Mouse (Mus musculus) forebrain, embryonic 15.5 days (tissue): ENCODE measurements around the gene Kcnab2. TPM values are rescaled to one million over a fixed set of nuclear protein-coding genes. Genes with fewer than 3 reads are reported as not detected.

Source experiments
- ATAC-seq: fragments of 200-750 bp; cut with Nextera tagmentation; replicated peaks from 2 replicates; pipeline ENCODE4 v1.8.0; 2017; ENCODE audit warnings: mild to moderate bottlenecking, moderate TSS enrichment, moderate library complexity
- H3K27ac ChIP-seq: fragments of 300-500 bp; sonication (generic); replicated peaks from 2 replicates; pipeline ENCODE4 v1.5.1; 2015; ENCODE audit warnings: mild to moderate bottlenecking, inconsistent platforms
- H3K27me3 ChIP-seq: fragments of 300-500 bp; sonication (generic); 2 replicates; pipeline ENCODE4 v1.6.1; 2015; ENCODE audit warnings: inconsistent platforms
- H3K36me3 ChIP-seq: fragments of 300-500 bp; sonication (generic); 2 replicates; pipeline ENCODE4 v1.6.1; 2015; ENCODE audit warnings: mild to moderate bottlenecking, inconsistent platforms
- H3K4me1 ChIP-seq: fragments of 300-500 bp; sonication (generic); 2 replicates; pipeline ENCODE4 v1.6.1; 2015; ENCODE audit warnings: inconsistent platforms
- H3K4me2 ChIP-seq: fragments of 300-500 bp; sonication (generic); replicated peaks from 2 replicates; pipeline ENCODE4 v1.6.1; 2015; ENCODE audit warnings: mild to moderate bottlenecking, inconsistent platforms
- H3K4me3 ChIP-seq: fragments of 300-500 bp; sonication (generic); 2 replicates; pipeline ENCODE4 v1.5.1; 2015; ENCODE audit warnings: mild to moderate bottlenecking, inconsistent platforms
- H3K9ac ChIP-seq: fragments of 300-500 bp; sonication (generic); replicated peaks from 2 replicates; pipeline ENCODE4 v1.6.1; 2015; ENCODE audit warnings: mild to moderate bottlenecking, inconsistent platforms
- H3K9me3 ChIP-seq: fragments of 300-500 bp; sonication (generic); 2 replicates; pipeline ENCODE4 v1.6.1; 2016; ENCODE audit warnings: inconsistent platforms
- WGBS: fragments of 180-500 bp; shearing (Covaris S2); methylation state at CpG from one replicate; pipeline ENCODE4 v1.1.7; 2015; ENCODE audit warnings: mixed read lengths; 5-methylcytosine and 5-hydroxymethylcytosine counted together
- polyA plus RNA-seq: library from polyadenylated mRNA; unstranded; fragments of >200 nt; fragmentation: Nextera tagmentation; extraction: Ambion mirVana; gene quantifications from 2 replicates; pipeline ENCODE4 v1.2.1, GENCODE M21; 2015

The Kcnab2 gene
- polyA plus RNA-seq, 1 experiment from 2014 or later, result 17.2 TPM

- 0 out of 2 replicates have a peak, but pooled peaks cover 3% of the 10 kb centered on the region for H3K36me3 ChIP-seq
- no peak overlapping the region for H3K4me3 ChIP-seq
- no peak overlapping the region for H3K9ac ChIP-seq
- H3K4me2 ChIP-seq, result peak overlapping the region; percentile 29
- 0 out of 2 replicates have a peak, but pooled peaks cover 5% of the 10 kb centered on the region for H3K27me3 ChIP-seq
- H3K9me3 ChIP-seq, result no peaks in the 10 kb centered on the region
- no peak overlapping the region for H3K27ac ChIP-seq
- peaks cover 20% of the 10 kb centered on the region for H3K4me1 ChIP-seq
- WGBS, result under 1% methylated on average over 23 of the region's 24 CpGs
- no peak for ATAC-seq
These were observed 116.8 kb downstream of the Kcnab2 start for GRCm38 (mm10) chr4:152360855-152361254.

GRCm38 (mm10) chr4:152359700-152360099 lies 118.0 kb downstream of the Kcnab2 start:
- Histone ChIP-seq H3K4me3 (no peak overlapping the region), H3K9me3 (no peaks in the 10 kb centered on the region), H3K4me1 (peaks cover 9% of the 10 kb centered on the region), H3K36me3 (0 out of 2 replicates have a peak, but pooled peaks cover 3% of the 10 kb centered on the region), H3K9ac (no peak overlapping the region), H3K27ac (no peak overlapping the region), H3K27me3 (0 out of 2 replicates have a peak, but pooled peaks cover 5% of the 10 kb centered on the region), H3K4me2 (no peak overlapping the region)
- 12% methylated on average over 11 of the region's 11 CpGs for WGBS
- ATAC-seq, result no peak

GRCm38 (mm10) chr4:152355672-152356071 lies 122.0 kb downstream of the Kcnab2 start:
- WGBS, result 80% methylated on average over 7 of the region's 7 CpGs
- no peak overlapping the region for H3K4me2 ChIP-seq

GRCm38 (mm10) chr4:152353886-152354637 lies 123.6 kb downstream of the Kcnab2 start:
- Histone ChIP-seq H3K9me3 (no peaks in the 10 kb centered on the region), H3K9ac (no peak overlapping the region), H3K27me3 (no peaks in the 10 kb centered on the region), H3K4me2 (no peak overlapping the region), H3K36me3 (peaks cover 3% of the 10 kb centered on the region; the same call in 1 of the 2 replicates), H3K4me3 (no peak overlapping the region), H3K27ac (no peak overlapping the region), H3K4me1 (peaks cover 29% of the 10 kb centered on the region)
- WGBS, result 83% methylated on average over 14 of the region's 14 CpGs
- no peak for ATAC-seq

More at GRCm38 (mm10) chr4:152355672-152356071, 122.0 kb downstream of the Kcnab2 start:
- no peak for ATAC-seq
- Histone ChIP-seq H3K27me3 (0 out of 2 replicates have a peak, but pooled peaks cover 1% of the 10 kb centered on the region), H3K27ac (no peak overlapping the region), H3K36me3 (peaks cover 3% of the 10 kb centered on the region; the same call in 1 of the 2 replicates), H3K4me3 (no peak overlapping the region), H3K9ac (no peak overlapping the region), H3K9me3 (no peaks in the 10 kb centered on the region), H3K4me1 (peaks cover 15% of the 10 kb centered on the region)

GRCm38 (mm10) chr4:152351422-152352305 lies 126.0 kb downstream of the Kcnab2 start:
- H3K9ac ChIP-seq, result no peak overlapping the region

GRCm38 (mm10) chr4:152350722-152351421 lies 126.8 kb downstream of the Kcnab2 start:
- H3K36me3 ChIP-seq, result no peaks in the 10 kb centered on the region; the same call in 1 of the 2 replicates
- peak overlapping the region; percentile 94 for H3K27ac ChIP-seq
- 30% methylated on average over 8 of the region's 8 CpGs for WGBS
- 0 out of 2 replicates have a peak overlapping the region, but pooled peaks have one; percentile 29 for H3K4me3 ChIP-seq
- no peaks in the 10 kb centered on the region for H3K9me3 ChIP-seq
- H3K4me2 ChIP-seq, result peak overlapping the region; percentile 52
- ATAC-seq, result no peak; the same call in 1 of the 2 replicates
- H3K9ac ChIP-seq, result no peak overlapping the region; the same call in 1 of the 2 replicates
- no peaks in the 10 kb centered on the region for H3K27me3 ChIP-seq
- peaks cover 36% of the 10 kb centered on the region for H3K4me1 ChIP-seq

More at GRCm38 (mm10) chr4:152351422-152352305, 126.0 kb downstream of the Kcnab2 start:
- Histone ChIP-seq H3K36me3 (peaks cover 2% of the 10 kb centered on the region; the same call in 1 of the 2 replicates), H3K27me3 (no peaks in the 10 kb centered on the region), H3K4me2 (no peak overlapping the region), H3K4me3 (no peak overlapping the region), H3K9me3 (no peaks in the 10 kb centered on the region), H3K27ac (peak overlapping the region; percentile 94), H3K4me1 (peaks cover 36% of the 10 kb centered on the region)
- whole genome bisulfite sequencing, result 6% methylated on average over 14 of the region's 14 CpGs
- ATAC-seq, result 0 out of 2 replicates have a peak, but pooled peaks have one; percentile 32

GRCm38 (mm10) chr4:152349837-152350381 lies 127.8 kb downstream of the Kcnab2 start:
- 6% methylated on average over 17 of the region's 17 CpGs for WGBS
- ATAC-seq, result peak; percentile 74
- H3K9ac ChIP-seq, result peak overlapping the region; percentile 32

GRCm38 (mm10) chr4:152345120-152345889 lies 132.4 kb downstream of the Kcnab2 start:
- Histone ChIP-seq H3K27ac (no peak overlapping the region), H3K36me3 (no peaks in the 10 kb centered on the region), H3K9ac (no peak overlapping the region), H3K9me3 (no peaks in the 10 kb centered on the region), H3K4me3 (no peak overlapping the region), H3K27me3 (no peaks in the 10 kb centered on the region), H3K4me2 (no peak overlapping the region), H3K4me1 (peaks cover 30% of the 10 kb centered on the region)
- 59% methylated on average over 7 of the region's 7 CpGs for WGBS
- ATAC-seq, result no peak

More at GRCm38 (mm10) chr4:152349837-152350381, 127.8 kb downstream of the Kcnab2 start:
- Histone ChIP-seq H3K4me3 (peak overlapping the region; percentile 29), H3K27ac (peak overlapping the region; percentile 94), H3K27me3 (no peaks in the 10 kb centered on the region), H3K9me3 (no peaks in the 10 kb centered on the region), H3K36me3 (no peaks in the 10 kb centered on the region; the same call in 1 of the 2 replicates), H3K4me1 (peaks cover 39% of the 10 kb centered on the region), H3K4me2 (peak overlapping the region; percentile 52)

GRCm38 (mm10) chr4:152344651-152345050 lies 133.0 kb downstream of the Kcnab2 start:
- no peak for ATAC-seq
- no peak overlapping the region for H3K4me3 ChIP-seq
- H3K9ac ChIP-seq, result no peak overlapping the region
- H3K27me3 ChIP-seq, result peaks cover 7% of the 10 kb centered on the region; the same call in 1 of the 2 replicates
- 72% methylated on average over 7 of the region's 7 CpGs for WGBS
- peaks cover 30% of the 10 kb centered on the region for H3K4me1 ChIP-seq
- H3K9me3 ChIP-seq, result no peaks in the 10 kb centered on the region
- H3K27ac ChIP-seq, result no peak overlapping the region
- no peaks in the 10 kb centered on the region for H3K36me3 ChIP-seq
- H3K4me2 ChIP-seq, result no peak overlapping the region

- Histone ChIP-seq H3K9ac (no peak overlapping the region), H3K4me1 (peaks cover 25% of the 10 kb centered on the region), H3K36me3 (no peaks in the 10 kb centered on the region), H3K27ac (no peak overlapping the region), H3K27me3 (peaks cover 7% of the 10 kb centered on the region; the same call in 1 of the 2 replicates), H3K4me2 (no peak overlapping the region), H3K9me3 (no peaks in the 10 kb centered on the region), H3K4me3 (no peak overlapping the region)
- WGBS, result 9% methylated on average over 5 of the region's 5 CpGs
- ATAC-seq, result no peak
These were observed 134.4 kb downstream of the Kcnab2 start for GRCm38 (mm10) chr4:152343296-152343695.
